Mouse (Mus musculus) midbrain, postnatal 0 days (tissue): Measurements from ENCODE around the gene Fzd7. TPM values are rescaled to one million over a fixed set of nuclear protein-coding genes. Genes with fewer than 3 reads are reported as not detected.
A peak's percentile ranks its signal among the peaks of the same experiment; 100 is the strongest.

ENCODE experiments used
- ATAC-seq: fragments of 200-750 bp; cut with Nextera tagmentation; 2 replicates; pipeline ENCODE4 v1.8.0; 2017; ENCODE audit warnings: moderate number of reproducible peaks, mild to moderate bottlenecking, moderate TSS enrichment, moderate library complexity; ENCODE audit not compliant: low FRiP score
- DNase-seq: peaks from one replicate; pipeline ENCODE4 v3.0.0-alpha.2; 2015; ENCODE audit warnings: low spot score
- H3K27ac ChIP-seq: fragments of 300-500 bp; sonication (generic); 2 replicates; pipeline ENCODE4 v1.5.1; 2014; ENCODE audit warnings: low read depth, mild to moderate bottlenecking, low read length, mixed read lengths
- H3K27me3 ChIP-seq: fragments of 300-500 bp; sonication (generic); 2 replicates; pipeline ENCODE4 v1.6.1; 2014; ENCODE audit warnings: low read length, control low read depth, mixed read lengths; ENCODE audit not compliant: insufficient read depth
- H3K36me3 ChIP-seq: fragments of 300-500 bp; sonication (generic); 2 replicates; pipeline ENCODE4 v1.6.1; 2014; ENCODE audit warnings: low read length, control low read depth, mixed read lengths; ENCODE audit not compliant: insufficient read depth
- H3K4me1 ChIP-seq: fragments of 300-500 bp; sonication (generic); 2 replicates; pipeline ENCODE4 v1.6.1; 2014; ENCODE audit warnings: mild to moderate bottlenecking, control low read depth, antibody characterized with exemption, low read length, mixed read lengths; ENCODE audit not compliant: insufficient read depth
- H3K4me2 ChIP-seq: fragments of 300-500 bp; sonication (generic); 2 replicates; pipeline ENCODE4 v1.6.1; 2014; ENCODE audit warnings: low read depth, mild to moderate bottlenecking, low read length, mixed read lengths; ENCODE audit not compliant: poor library complexity, severe bottlenecking
- H3K4me3 ChIP-seq: fragments of 300-500 bp; sonication (generic); 2 replicates; pipeline ENCODE4 v1.5.1; 2014; ENCODE audit warnings: low read depth, mild to moderate bottlenecking, low read length, moderate library complexity
- H3K9ac ChIP-seq: fragments of 300-500 bp; sonication (generic); replicated peaks from 2 replicates; pipeline ENCODE4 v1.6.1; 2014; ENCODE audit warnings: mild to moderate bottlenecking, low read length, moderate library complexity, mixed read lengths; ENCODE audit not compliant: poor library complexity, severe bottlenecking
- H3K9me3 ChIP-seq: fragments of 300-500 bp; sonication (generic); 2 replicates; pipeline ENCODE4 v1.6.1; 2016; ENCODE audit warnings: low read length, control low read depth
- CTCF ChIP-seq: IDR thresholded peaks from 2 replicates; pipeline ENCODE4 v1.5.1; 2016; ENCODE audit warnings: antibody characterized with exemption, mild to moderate bottlenecking
- WGBS: fragments of 180-500 bp; shearing (Covaris S2); extraction: QIAGEN DNeasy Blood & Tissue Kit; methylation state at CpG from one replicate; pipeline ENCODE4 v1.1.7; 2014; 5-methylcytosine and 5-hydroxymethylcytosine counted together
- polyA plus RNA-seq: library from polyadenylated mRNA; unstranded; fragments of >200 nt; fragmentation: Nextera tagmentation; extraction: Ambion mirVana; gene quantifications from 2 replicates; pipeline ENCODE4 v1.2.1, GENCODE M21; 2015
- total RNA-seq: library from RNA; depleted of rRNA; stranded (reverse); fragments of >200 nt; gene quantifications from 2 replicates; pipeline ENCODE4 v1.2.3, GENCODE M21; 2014

Gene Fzd7
- total and polyA plus RNA-seq, 2 experiments from 2014 or later, result 1.7 to 11.9 TPM

DNA sequence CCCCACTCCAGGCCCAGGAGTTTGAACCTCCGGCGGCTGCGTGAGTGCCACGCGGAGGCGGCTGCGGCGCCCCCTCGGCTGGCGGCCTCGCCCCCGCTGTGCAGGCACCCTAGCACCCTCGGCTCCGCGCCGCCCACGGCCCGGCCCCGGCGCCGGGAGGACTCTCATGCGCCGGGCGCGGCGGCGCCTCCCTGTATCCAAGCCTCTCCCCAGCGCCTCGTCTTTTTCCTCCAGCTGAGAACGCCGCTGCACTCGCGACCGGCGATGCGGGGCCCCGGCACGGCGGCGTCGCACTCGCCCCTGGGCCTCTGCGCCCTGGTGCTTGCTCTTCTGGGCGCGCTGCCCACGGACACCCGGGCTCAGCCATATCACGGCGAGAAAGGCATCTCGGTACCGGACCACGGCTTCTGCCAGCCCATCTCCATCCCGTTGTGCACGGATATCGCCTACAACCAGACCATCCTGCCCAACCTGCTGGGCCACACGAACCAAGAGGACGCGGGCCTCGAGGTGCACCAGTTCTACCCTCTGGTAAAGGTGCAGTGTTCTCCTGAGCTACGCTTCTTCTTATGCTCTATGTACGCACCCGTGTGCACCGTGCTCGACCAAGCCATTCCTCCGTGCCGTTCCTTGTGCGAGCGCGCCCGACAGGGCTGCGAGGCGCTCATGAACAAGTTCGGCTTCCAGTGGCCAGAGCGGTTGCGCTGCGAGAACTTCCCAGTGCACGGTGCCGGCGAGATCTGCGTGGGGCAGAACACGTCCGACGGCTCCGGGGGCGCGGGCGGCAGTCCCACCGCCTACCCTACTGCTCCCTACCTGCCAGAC lies 684 bp downstream of the Fzd7 start:
- no peak for TF ChIP-seq CTCF
- H3K9me3 ChIP-seq, result no peaks in the 10 kb centered on the region
- peak overlapping the region; percentile 47; the same call in 1 of the 2 replicates for H3K27ac ChIP-seq
- H3K4me2 ChIP-seq, result peak overlapping the region; percentile 96
- 0 out of 2 replicates have a peak, but pooled peaks have one; percentile 9 for ATAC-seq
- peak overlapping the region; percentile 55 for H3K4me3 ChIP-seq
- peak overlapping the region; percentile 63 for H3K9ac ChIP-seq
- H3K4me1 ChIP-seq, result peaks cover 13% of the 10 kb centered on the region
- DNase-seq, result no peak
- peaks cover 13% of the 10 kb centered on the region for H3K27me3 ChIP-seq
- no peaks in the 10 kb centered on the region for H3K36me3 ChIP-seq
- WGBS, result under 1% methylated on average over 58 of the region's 88 CpGs

DNA sequence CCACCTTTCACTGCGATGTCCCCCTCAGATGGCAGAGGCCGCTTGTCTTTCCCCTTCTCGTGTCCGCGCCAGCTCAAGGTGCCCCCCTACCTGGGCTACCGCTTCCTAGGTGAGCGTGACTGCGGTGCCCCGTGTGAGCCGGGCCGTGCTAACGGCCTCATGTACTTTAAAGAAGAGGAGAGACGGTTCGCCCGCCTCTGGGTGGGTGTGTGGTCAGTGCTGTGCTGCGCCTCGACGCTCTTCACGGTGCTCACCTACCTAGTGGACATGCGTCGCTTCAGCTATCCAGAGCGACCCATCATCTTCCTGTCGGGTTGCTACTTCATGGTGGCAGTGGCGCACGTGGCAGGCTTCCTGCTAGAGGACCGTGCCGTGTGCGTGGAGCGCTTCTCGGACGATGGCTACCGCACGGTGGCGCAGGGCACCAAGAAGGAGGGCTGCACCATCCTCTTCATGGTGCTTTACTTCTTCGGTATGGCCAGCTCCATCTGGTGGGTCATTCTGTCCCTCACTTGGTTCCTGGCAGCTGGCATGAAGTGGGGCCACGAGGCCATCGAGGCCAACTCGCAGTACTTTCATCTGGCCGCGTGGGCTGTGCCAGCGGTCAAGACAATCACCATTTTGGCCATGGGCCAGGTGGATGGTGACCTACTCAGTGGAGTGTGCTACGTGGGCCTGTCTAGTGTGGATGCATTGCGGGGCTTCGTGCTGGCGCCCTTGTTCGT lies 1.5 kb downstream of the Fzd7 start:
- Histone ChIP-seq H3K4me3 (peak overlapping the region; percentile 55), H3K36me3 (no peaks in the 10 kb centered on the region), H3K9ac (peak overlapping the region; percentile 63), H3K27ac (0 out of 2 replicates have a peak overlapping the region, but pooled peaks have one; percentile 12), H3K27me3 (peaks cover 13% of the 10 kb centered on the region), H3K4me2 (peak overlapping the region; percentile 96), H3K9me3 (no peaks in the 10 kb centered on the region), H3K4me1 (peaks cover 13% of the 10 kb centered on the region)
- ATAC-seq (peak; percentile 61), DNase-seq (peak; percentile 91)
- WGBS, result 2% methylated on average over 41 of the region's 46 CpGs
- peak; percentile 86 for TF ChIP-seq CTCF

DNA sequence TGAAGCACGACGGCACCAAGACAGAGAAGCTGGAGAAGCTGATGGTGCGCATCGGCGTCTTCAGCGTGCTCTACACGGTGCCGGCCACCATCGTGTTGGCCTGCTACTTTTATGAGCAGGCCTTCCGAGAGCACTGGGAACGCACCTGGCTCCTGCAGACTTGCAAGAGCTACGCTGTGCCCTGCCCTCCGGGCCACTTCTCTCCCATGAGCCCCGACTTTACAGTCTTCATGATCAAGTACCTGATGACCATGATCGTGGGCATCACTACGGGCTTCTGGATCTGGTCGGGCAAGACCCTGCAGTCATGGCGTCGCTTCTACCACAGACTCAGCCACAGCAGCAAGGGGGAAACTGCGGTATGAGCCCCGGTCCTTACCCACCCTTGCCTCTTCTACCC lies 2.1 kb downstream of the Fzd7 start:
- Histone ChIP-seq H3K4me1 (peaks cover 13% of the 10 kb centered on the region), H3K9me3 (no peaks in the 10 kb centered on the region), H3K36me3 (no peaks in the 10 kb centered on the region), H3K27me3 (peaks cover 13% of the 10 kb centered on the region), H3K4me3 (peak overlapping the region; percentile 55), H3K27ac (peak overlapping the region; percentile 32; the same call in 1 of the 2 replicates), H3K4me2 (peak overlapping the region; percentile 96), H3K9ac (no peak overlapping the region)
- no peak for TF ChIP-seq CTCF
- 0 out of 2 replicates have a peak, but pooled peaks have one; percentile 1 for ATAC-seq
- WGBS, result 20% methylated on average over 21 of the region's 21 CpGs
- no peak for DNase-seq

DNA sequence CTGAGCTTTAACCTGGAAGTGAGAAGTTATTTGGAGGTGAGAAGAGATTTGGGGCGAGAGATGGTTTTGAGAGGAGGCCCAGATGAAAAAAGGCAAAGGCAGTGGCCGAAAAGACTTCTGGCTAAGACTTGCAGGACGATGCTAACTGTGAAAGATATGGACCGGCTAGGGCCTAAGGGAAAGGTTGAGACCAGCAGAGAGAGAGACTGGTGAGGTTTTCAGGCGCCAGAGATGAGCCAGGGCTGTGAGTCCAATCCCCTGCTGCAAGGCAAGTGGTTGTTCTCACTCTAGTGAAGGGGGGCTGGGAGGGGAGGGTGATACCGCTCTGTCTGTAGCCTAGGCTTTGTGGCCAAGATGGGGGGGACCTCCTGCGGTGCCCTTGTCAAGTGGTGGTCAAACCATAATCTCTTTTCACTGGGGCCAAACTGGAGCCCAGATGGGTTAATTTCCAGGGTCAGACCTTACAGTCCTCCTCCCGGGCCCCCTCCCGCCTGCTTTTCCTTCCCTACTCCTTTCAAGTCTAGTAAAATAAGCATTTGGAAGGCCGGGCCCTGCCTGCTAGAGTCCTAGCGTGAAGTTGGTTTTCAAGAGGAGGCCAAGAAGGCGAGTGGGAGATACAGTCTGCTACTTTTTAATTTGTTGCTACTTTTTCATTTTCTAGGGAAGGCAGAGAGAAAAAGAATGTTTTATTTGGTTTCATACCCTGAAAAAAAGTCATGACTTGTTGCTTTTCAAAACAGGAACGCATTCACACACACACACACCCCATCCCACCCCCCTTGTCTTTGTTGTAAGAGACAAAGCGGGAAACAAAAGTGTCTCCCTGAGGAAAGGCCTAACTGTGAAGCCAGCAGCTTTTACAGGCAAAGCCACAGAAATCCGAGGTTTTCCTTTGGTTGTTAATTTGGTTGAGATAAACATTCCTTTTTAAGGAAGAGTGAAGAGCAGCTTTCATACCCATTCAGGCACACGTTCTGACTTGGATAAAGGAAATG lies 2.9 kb downstream of the Fzd7 start:
- peaks cover 13% of the 10 kb centered on the region for H3K27me3 ChIP-seq
- peak overlapping the region; percentile 96 for H3K4me2 ChIP-seq
- no peaks in the 10 kb centered on the region for H3K9me3 ChIP-seq
- no peak overlapping the region; the same call in 1 of the 2 replicates for H3K9ac ChIP-seq
- peak overlapping the region; percentile 55 for H3K4me3 ChIP-seq
- no peaks in the 10 kb centered on the region for H3K36me3 ChIP-seq
- TF ChIP-seq CTCF, result no peak
- WGBS, result 23% methylated on average over 16 of the region's 16 CpGs
- peak overlapping the region; percentile 34; the same call in 1 of the 2 replicates for H3K27ac ChIP-seq
- ATAC-seq (no peak), DNase-seq (peak; percentile 52)
- peaks cover 13% of the 10 kb centered on the region for H3K4me1 ChIP-seq

DNA sequence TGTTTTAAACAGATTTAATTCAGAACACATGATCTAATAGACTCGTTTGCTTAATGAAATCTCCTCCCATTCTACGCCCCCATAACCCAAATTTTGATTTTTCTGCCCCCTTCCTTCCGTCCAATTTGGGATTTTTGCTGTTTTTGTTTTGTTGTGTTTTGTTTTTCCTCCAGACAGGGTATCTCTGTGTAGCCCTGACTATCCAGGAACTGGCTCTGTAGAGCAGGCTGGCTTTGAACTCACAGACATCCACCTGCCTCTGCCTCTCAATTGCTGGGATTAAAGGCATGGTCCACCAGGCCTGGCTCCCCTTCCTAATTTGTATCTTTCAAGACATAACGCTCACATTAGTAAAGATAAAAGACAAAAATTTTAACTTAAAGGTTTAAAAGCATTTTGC lies 3.6 kb downstream of the Fzd7 start:
- TF ChIP-seq CTCF, result no peak
- H3K4me2 ChIP-seq, result peak overlapping the region; percentile 96
- H3K27ac ChIP-seq, result no peak overlapping the region
- H3K4me1 ChIP-seq, result peaks cover 13% of the 10 kb centered on the region
- H3K9ac ChIP-seq, result no peak overlapping the region
- DNase-seq, result no peak
- H3K9me3 ChIP-seq, result no peaks in the 10 kb centered on the region
- peaks cover 13% of the 10 kb centered on the region for H3K27me3 ChIP-seq
- no peak for ATAC-seq
- no peaks in the 10 kb centered on the region for H3K36me3 ChIP-seq
- 56% methylated on average over 4 of the region's 4 CpGs for WGBS
- peak overlapping the region; percentile 15; the same call in 1 of the 2 replicates for H3K4me3 ChIP-seq
